12 mouse cellular contexts compared by ENCODE assay signal in genomic region chr6:144039221-144039620, GRCm38 (mm10).
DNase-seq lines count a peak whose midpoint lies in the region; ATAC-seq lines count a peak whose summit lies in the region.
"Had no signal": no experiment of that assay in that cellular context is flagged by ENCODE, and none has a peak within 500 bp of the region (broad histone marks: within the 10 kb centered on the region; RNA-seq: fewer than 3 reads in every experiment).

No protein-coding gene starts in this region.

- H3K27me3 ChIP-seq in hindbrain, embryonic 12.5 days = no peaks in the 10 kb centered on the region
- no peaks in the 10 kb centered on the region for H3K27me3 ChIP-seq in hindbrain, embryonic 11.5 days (ENCODE audit: control insufficient read depth, insufficient read depth, low read length)
- H3K27me3 ChIP-seq in embryonic facial prominence, embryonic 13.5 days = no peaks in the 10 kb centered on the region
- no peaks in the 10 kb centered on the region for H3K27me3 ChIP-seq in limb, embryonic 15.5 days

- H3K4me3 ChIP-seq in hindbrain, embryonic 12.5 days = no peak overlapping the region
- H3K4me3 ChIP-seq in hindbrain, embryonic 11.5 days (ENCODE audit: low read depth, low read length) = no peak overlapping the region
- no peak overlapping the region for H3K4me3 ChIP-seq in embryonic facial prominence, embryonic 13.5 days
- no peak overlapping the region for H3K4me3 ChIP-seq in limb, embryonic 15.5 days

- H3K36me3 ChIP-seq in hindbrain, embryonic 12.5 days = no peaks in the 10 kb centered on the region
- no peaks in the 10 kb centered on the region for H3K36me3 ChIP-seq in hindbrain, embryonic 11.5 days (ENCODE audit: control insufficient read depth, insufficient read depth, low read length)
- H3K36me3 ChIP-seq in embryonic facial prominence, embryonic 13.5 days = no peaks in the 10 kb centered on the region
- H3K36me3 ChIP-seq in limb, embryonic 15.5 days = no peaks in the 10 kb centered on the region

- H3K27ac ChIP-seq in hindbrain, embryonic 12.5 days = peak overlapping the region; percentile 1; the same call in 1 of the 2 replicates
- H3K27ac ChIP-seq in hindbrain, embryonic 11.5 days (ENCODE audit: low read depth, low read length) = no peak overlapping the region
- no peak overlapping the region for H3K27ac ChIP-seq in embryonic facial prominence, embryonic 13.5 days
- H3K27ac ChIP-seq in limb, embryonic 15.5 days = 0 out of 2 replicates have a peak overlapping the region, but pooled peaks have one; percentile 47

- H3K4me1 ChIP-seq in hindbrain, embryonic 12.5 days = peaks cover 35% of the 10 kb centered on the region
- H3K4me1 ChIP-seq in hindbrain, embryonic 11.5 days (replicated peaks; ENCODE audit: control insufficient read depth, insufficient read depth, low read length) = peaks cover 4% of the 10 kb centered on the region; the same call in 1 of the 2 replicates
- H3K4me1 ChIP-seq in embryonic facial prominence, embryonic 13.5 days = peaks cover 23% of the 10 kb centered on the region
- H3K4me1 ChIP-seq in limb, embryonic 15.5 days = peaks cover 7% of the 10 kb centered on the region; the same call in 1 of the 2 replicates

- H3K9me3 ChIP-seq in hindbrain, embryonic 12.5 days (replicated peaks) = no peaks in the 10 kb centered on the region
- no peaks in the 10 kb centered on the region for H3K9me3 ChIP-seq in hindbrain, embryonic 11.5 days (ENCODE audit: control insufficient read depth, low read length)
- no peaks in the 10 kb centered on the region for H3K9me3 ChIP-seq in embryonic facial prominence, embryonic 13.5 days
- H3K9me3 ChIP-seq in limb, embryonic 15.5 days = no peaks in the 10 kb centered on the region

- peak overlapping the region; percentile 19 for H3K4me2 ChIP-seq in hindbrain, embryonic 12.5 days (replicated peaks)
- no peak overlapping the region for H3K4me2 ChIP-seq in hindbrain, embryonic 11.5 days (replicated peaks; ENCODE audit: low read depth, low read length)
- peak overlapping the region; percentile 38 for H3K4me2 ChIP-seq in embryonic facial prominence, embryonic 13.5 days
- no peak overlapping the region for H3K4me2 ChIP-seq in limb, embryonic 15.5 days

- no peak overlapping the region for H3K9ac ChIP-seq in hindbrain, embryonic 12.5 days
- H3K9ac ChIP-seq in hindbrain, embryonic 11.5 days (ENCODE audit: low read depth, low read length) = no peak overlapping the region
- H3K9ac ChIP-seq in embryonic facial prominence, embryonic 13.5 days = no peak overlapping the region
- H3K9ac ChIP-seq in limb, embryonic 15.5 days = no peak overlapping the region

- DNase-seq in hindbrain, embryonic 11.5 days (ENCODE audit: low spot score) = no peak
- peak; percentile 67 for DNase-seq in Muller cell, postnatal 12 days (ENCODE audit: inconsistent ontology term)
- no peak for DNase-seq in c-Kit-positive CD71-positive TER-119-positive erythroid progenitor cells, embryonic 14.5 days (ENCODE audit: low spot score)
- no peak for DNase-seq in frontal cortex, postnatal 25 days (ENCODE audit: low spot score in 2 of 2)
- no peak for DNase-seq in natural killer cell, adult 2 months (ENCODE audit: low spot score in 2 of 2)
- DNase-seq: adrenal gland, postnatal 14 days; cerebellum, adult 11 months; gastrocnemius, postnatal 25 days; kidney, adult 2 months had no signal

- 16% methylated on average over 7 of the region's 7 CpGs for WGBS in hindbrain, embryonic 12.5 days
- WGBS in hindbrain, embryonic 11.5 days = 25% methylated on average over 7 of the region's 7 CpGs
- 7% methylated on average over 7 of the region's 7 CpGs for WGBS in embryonic facial prominence, embryonic 13.5 days
- 30% methylated on average over 7 of the region's 7 CpGs for WGBS in limb, embryonic 15.5 days

- ATAC-seq in hindbrain, embryonic 12.5 days (ENCODE audit: low FRiP score) = peak; percentile 41; the same call in 1 of the 2 replicates
- ATAC-seq in hindbrain, embryonic 11.5 days (ENCODE audit: low FRiP score) = no peak
- no peak for ATAC-seq in embryonic facial prominence, embryonic 13.5 days (ENCODE audit: insufficient number of reproducible peaks, insufficient read depth, low FRiP score, low TSS enrichment, low read depth)
- no peak for ATAC-seq in limb, embryonic 15.5 days (ENCODE audit: insufficient number of reproducible peaks, low FRiP score, low TSS enrichment, low read depth)

Comparison
In these comparisons a context has a peak if more than half of its experiments do, and no peak if none do; other contexts are left out.
1. H3K27ac ChIP-seq: peak in hindbrain, embryonic 12.5 days (single experiment) and limb, embryonic 15.5 days (single experiment); none in hindbrain, embryonic 11.5 days (single experiment) and embryonic facial prominence, embryonic 13.5 days (single experiment).
2. H3K4me2 ChIP-seq: peak in hindbrain, embryonic 12.5 days (single experiment) and embryonic facial prominence, embryonic 13.5 days (single experiment); none in hindbrain, embryonic 11.5 days (single experiment) and limb, embryonic 15.5 days (single experiment).